ENCODE assay signal across 9 mouse cellular contexts in the genomic region with DNA sequence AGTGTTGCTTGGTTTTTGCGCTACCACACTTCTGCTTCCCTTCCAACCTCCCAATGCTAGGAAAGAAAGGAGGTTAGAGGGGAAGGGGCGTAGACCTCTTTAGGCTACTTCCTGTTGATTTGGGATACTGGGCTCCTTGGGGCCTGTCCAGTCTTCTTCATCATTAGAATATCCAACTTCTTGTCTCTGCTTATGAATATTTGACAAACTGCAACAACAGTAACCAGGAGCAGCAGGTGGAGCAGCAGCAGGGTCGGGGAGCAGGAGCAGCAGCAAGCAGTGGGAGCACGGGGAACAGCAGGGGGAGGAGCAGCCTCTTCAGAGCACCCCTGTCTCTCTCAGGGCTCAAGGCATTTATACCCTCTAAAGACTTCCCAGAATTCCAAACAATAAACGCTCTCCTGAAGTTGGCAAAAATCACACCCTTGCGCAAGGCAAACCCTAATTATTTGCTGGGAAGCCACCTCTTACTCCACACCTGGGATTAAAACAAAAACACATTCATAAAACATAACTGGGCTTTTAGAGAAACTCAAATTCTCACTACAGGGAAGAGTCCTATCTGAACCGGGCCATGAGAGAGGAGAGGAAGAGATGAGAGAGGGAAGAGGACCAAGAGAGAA. TPM values are rescaled to one million over a fixed set of nuclear protein-coding genes. Genes with fewer than 3 reads are reported as not detected.
A peak's percentile ranks its signal among the peaks of the same experiment; 100 is the strongest.
DNase-seq lines count a peak whose midpoint lies in the region; ATAC-seq and TF ChIP-seq lines count a peak whose summit lies in the region.
"Had no signal": no experiment of that assay in that cellular context is flagged by ENCODE, and none has a peak within 500 bp of the region (broad histone marks: within the 10 kb centered on the region; RNA-seq: fewer than 3 reads in every experiment).

No protein-coding gene starts in this region.

- no peak for TF ChIP-seq POLR2A in thymus, adult 2 months (IDR thresholded peaks at IDR 0.05; ENCODE audit: control insufficient read depth, extremely low read depth, insufficient read depth, low read length, poor library complexity)

- no peaks in the 10 kb centered on the region; the same call in 1 of the 2 replicates for H3K27me3 ChIP-seq in erythroblast, embryonic 14.5 days (ENCODE audit: control insufficient read depth)
- no peaks in the 10 kb centered on the region for H3K27me3 ChIP-seq in thymus, adult 2 months (ENCODE audit: control insufficient read depth, insufficient read depth, low read length)
- H3K27me3 ChIP-seq in liver, embryonic 11.5 days (replicated peaks; ENCODE audit: control insufficient read depth, insufficient read depth, low read length) = no peaks in the 10 kb centered on the region

- H3K9ac ChIP-seq in liver, embryonic 11.5 days (ENCODE audit: low read depth, low read length) = peak overlapping the region; percentile 84; the same call in 1 of the 2 replicates

- peak overlapping the region; percentile 78 for H3K27ac ChIP-seq in thymus, adult 2 months (ENCODE audit: control insufficient read depth, insufficient read depth, low read length)
- H3K27ac ChIP-seq in liver, embryonic 11.5 days (ENCODE audit: low read depth, low read length) = peak overlapping the region; percentile 92

- TF ChIP-seq CTCF in thymus, adult 2 months (IDR thresholded peaks at IDR 0.05; ENCODE audit: borderline replicate concordance, control insufficient read depth, extremely low read depth, insufficient read depth, low read length, poor library complexity) = no peak

- intact Hi-C loops in gastrocnemius, postnatal 14 days (cut with DNase I; ENCODE audit: low total_unique reads) = no loop called here

- H3K4me2 ChIP-seq in liver, embryonic 11.5 days = peak overlapping the region; percentile 70

- no peak for ATAC-seq in erythroblast, adult 5-6 weeks (replicated peaks; ENCODE audit: low FRiP score, poor library complexity, severe bottlenecking)
- ATAC-seq in liver, embryonic 11.5 days (replicated peaks; ENCODE audit: low FRiP score) = no peak

- peaks cover 32% of the 10 kb centered on the region for H3K36me3 ChIP-seq in erythroblast, embryonic 14.5 days (ENCODE audit: control insufficient read depth)
- no peaks in the 10 kb centered on the region; the same call in 1 of the 2 replicates for H3K36me3 ChIP-seq in thymus, adult 2 months (ENCODE audit: control insufficient read depth, insufficient read depth, low read length)
- H3K36me3 ChIP-seq in liver, embryonic 11.5 days (ENCODE audit: control insufficient read depth, insufficient read depth, low read length) = peaks cover 10% of the 10 kb centered on the region

- 77% methylated on average over 7 of the region's 7 CpGs for WGBS in thymus, adult 2 months
- WGBS in liver, embryonic 11.5 days = 75% methylated on average over 7 of the region's 7 CpGs

- no peaks in the 10 kb centered on the region for H3K9me3 ChIP-seq in erythroblast, embryonic 14.5 days (ENCODE audit: control insufficient read depth, low read length)
- H3K9me3 ChIP-seq in liver, embryonic 11.5 days (ENCODE audit: control insufficient read depth, low read length) = no peaks in the 10 kb centered on the region

- DNase-seq in thymus, adult 2 months = no peak
- no peak for DNase-seq in thymus, postnatal 10 days (ENCODE audit: low spot score in 2 of 2)
- DNase-seq in liver, embryonic 11.5 days (ENCODE audit: low spot score) = no peak
- no peak for DNase-seq in adrenal gland, postnatal 14 days
- no peak for DNase-seq in gastrocnemius, postnatal 14 days
- no peak for DNase-seq in cerebellum, postnatal 36 days

- peaks cover 54% of the 10 kb centered on the region for H3K4me1 ChIP-seq in erythroblast, embryonic 14.5 days (ENCODE audit: control insufficient read depth)
- peaks cover 12% of the 10 kb centered on the region for H3K4me1 ChIP-seq in thymus, adult 2 months (replicated peaks; ENCODE audit: control insufficient read depth, insufficient read depth, low read length)
- peaks cover 23% of the 10 kb centered on the region for H3K4me1 ChIP-seq in liver, embryonic 11.5 days (replicated peaks; ENCODE audit: control insufficient read depth, insufficient read depth, low read length)

- peak overlapping the region; percentile 89 for H3K4me3 ChIP-seq in erythroblast, embryonic 14.5 days (replicated peaks)
- H3K4me3 ChIP-seq in thymus, adult 2 months (ENCODE audit: control insufficient read depth, insufficient read depth, low read length) = no peak overlapping the region
- H3K4me3 ChIP-seq in liver, embryonic 11.5 days (ENCODE audit: low read depth, low read length) = peak overlapping the region; percentile 86; the same call in 1 of the 2 replicates

RNA-seq across cellular contexts. Expression of gene Birc5, which starts 1.3 kb away (rescaled TPM):
- 47.2 and 54.9 TPM in 2 replicates for polyA plus RNA-seq in erythroblast, embryonic 14.5 days (2012)
- 83.4 and 115 TPM in 2 replicates for total RNA-seq in erythroblast, adult 5-6 weeks (2015; ENCODE audit: low replicate concordance)
- 178 and 180 TPM in 2 replicates for total RNA-seq in erythroblast, adult 5-6 weeks (2017; ENCODE audit: low replicate concordance)
- 75.4 and 87.2 TPM in 2 replicates for polyA plus RNA-seq in thymus, adult 2 months (2012; rRNA removed)
- 430 and 440 TPM in 2 replicates for polyA plus RNA-seq in liver, embryonic 11.5 days (2014; fragmentation: Nextera tagmentation; extraction: Ambion mirVana)
- 17.8 and 22.6 TPM in 2 replicates for total RNA-seq in adrenal gland, postnatal 14 days (2021)
- 1 to 10 TPM; 4.2 TPM for total RNA-seq in gastrocnemius, postnatal 14 days (2021)

RNA-seq across cellular contexts. Expression of gene Tmem235, which starts 12.8 kb away (rescaled TPM):
- polyA plus RNA-seq in erythroblast, embryonic 14.5 days (2012) = not detected in 2 replicates
- total RNA-seq in erythroblast, adult 5-6 weeks (2015; ENCODE audit: low replicate concordance) = not detected in 2 replicates
- not detected in 2 replicates for total RNA-seq in erythroblast, adult 5-6 weeks (2017; ENCODE audit: low replicate concordance)
- 0.05 TPM in 1 of 2 replicates, not detected in the other for polyA plus RNA-seq in thymus, adult 2 months (2012; rRNA removed)
- polyA plus RNA-seq in liver, embryonic 11.5 days (2014; fragmentation: Nextera tagmentation; extraction: Ambion mirVana) = not detected in 2 replicates
- not detected in 2 replicates for total RNA-seq in adrenal gland, postnatal 14 days (2021)
- total RNA-seq in gastrocnemius, postnatal 14 days (2021) = not detected
- total RNA-seq: common myeloid progenitor, adult 5-6 weeks had no signal

RNA-seq across cellular contexts. Expression of gene Tk1, which starts 21.8 kb away (rescaled TPM):
- polyA plus RNA-seq in erythroblast, embryonic 14.5 days (2012) = 17.8 and 29.7 TPM in 2 replicates
- total RNA-seq in erythroblast, adult 5-6 weeks (2015; ENCODE audit: low replicate concordance) = 89.2 and 89.4 TPM in 2 replicates
- 157 and 212 TPM in 2 replicates for total RNA-seq in erythroblast, adult 5-6 weeks (2017; ENCODE audit: low replicate concordance)
- polyA plus RNA-seq in thymus, adult 2 months (2012; rRNA removed) = 130 and 167 TPM in 2 replicates
- polyA plus RNA-seq in liver, embryonic 11.5 days (2014; fragmentation: Nextera tagmentation; extraction: Ambion mirVana) = 185 and 192 TPM in 2 replicates
- 29.1 and 34.8 TPM in 2 replicates for total RNA-seq in adrenal gland, postnatal 14 days (2021)
- total RNA-seq in gastrocnemius, postnatal 14 days (2021) = 1 to 10 TPM; 5.4 to 5.8 TPM

RNA-seq across cellular contexts. Expression of gene Afmid, which starts 22.0 kb away (rescaled TPM):
- polyA plus RNA-seq in erythroblast, embryonic 14.5 days (2012) = 0.41 and 2.3 TPM in 2 replicates
- total RNA-seq in erythroblast, adult 5-6 weeks (2015; ENCODE audit: low replicate concordance) = 37.0 and 47.3 TPM in 2 replicates
- total RNA-seq in erythroblast, adult 5-6 weeks (2017; ENCODE audit: low replicate concordance) = 67.8 and 81.4 TPM in 2 replicates
- polyA plus RNA-seq in thymus, adult 2 months (2012; rRNA removed) = 17.7 and 18.2 TPM in 2 replicates
- polyA plus RNA-seq in liver, embryonic 11.5 days (2014; fragmentation: Nextera tagmentation; extraction: Ambion mirVana) = 8.4 and 11.1 TPM in 2 replicates
- 7.5 and 16.4 TPM in 2 replicates for total RNA-seq in adrenal gland, postnatal 14 days (2021)
- total RNA-seq in gastrocnemius, postnatal 14 days (2021) = 1 to 10 TPM; 3.5 to 3.6 TPM

RNA-seq across cellular contexts. Expression of gene Tha1, which starts 25.6 kb away (rescaled TPM):
- polyA plus RNA-seq in erythroblast, embryonic 14.5 days (2012) = 0.13 TPM in 1 of 2 replicates, not detected in the other
- not detected in 2 replicates for total RNA-seq in erythroblast, adult 5-6 weeks (2015; ENCODE audit: low replicate concordance)
- 1.6 TPM in 1 of 2 replicates, not detected in the other for total RNA-seq in erythroblast, adult 5-6 weeks (2017; ENCODE audit: low replicate concordance)
- polyA plus RNA-seq in thymus, adult 2 months (2012; rRNA removed) = 15.3 and 16.9 TPM in 2 replicates
- 1.5 and 1.7 TPM in 2 replicates for polyA plus RNA-seq in liver, embryonic 11.5 days (2014; fragmentation: Nextera tagmentation; extraction: Ambion mirVana)
- 11.5 and 12.3 TPM in 2 replicates for total RNA-seq in adrenal gland, postnatal 14 days (2021)
- total RNA-seq in gastrocnemius, postnatal 14 days (2021) = 1 to 10 TPM; 5.8 to 7.5 TPM
